Mouse (Mus musculus): Measurements from ENCODE around the gene Schip1. TPM values are rescaled to one million over a fixed set of nuclear protein-coding genes. Genes with fewer than 3 reads are reported as not detected.

Schip1 gene
- total and polyA plus RNA-seq, 2 experiments from 2014 or later, result 108 to 157 TPM

GRCm38 (mm10) chr3:68269251-68269650, 204.6 kb downstream of the Schip1 start:
- no peaks in the 10 kb centered on the region for H3K4me1 ChIP-seq (ENCODE audit: insufficient read depth, low read length)
- WGBS, result 91% methylated on average over 4 of the region's 4 CpGs

GRCm38 (mm10) chr3:68270246-68270645, 205.6 kb downstream of the Schip1 start:
- H3K27me3 ChIP-seq (ENCODE audit: insufficient read depth, low read length), result no peaks in the 10 kb centered on the region
- no peak overlapping the region for H3K4me3 ChIP-seq (ENCODE audit: low read depth, low read length)
- no peak for ATAC-seq (ENCODE audit: low FRiP score)
- no peaks in the 10 kb centered on the region for H3K9me3 ChIP-seq (ENCODE audit: low read length)
- DNase-seq (ENCODE audit: low spot score), result no peak
- no peak for TF ChIP-seq CTCF (IDR thresholded peaks at IDR 0.05)
- H3K4me2 ChIP-seq (ENCODE audit: low read depth, low read length, poor library complexity, severe bottlenecking), result no peak overlapping the region
- 80% methylated on average over 6 of the region's 6 CpGs for WGBS
- H3K4me1 ChIP-seq (ENCODE audit: insufficient read depth, low read length), result no peaks in the 10 kb centered on the region
- H3K27ac ChIP-seq (ENCODE audit: low read depth, low read length), result no peak overlapping the region
- H3K9ac ChIP-seq (replicated peaks; ENCODE audit: low read length, poor library complexity, severe bottlenecking), result no peak overlapping the region
- H3K36me3 ChIP-seq (ENCODE audit: insufficient read depth, low read length), result no peaks in the 10 kb centered on the region

More at GRCm38 (mm10) chr3:68269251-68269650, 204.6 kb downstream of the Schip1 start:
- DNase-seq (ENCODE audit: low spot score), result no peak
- H3K9me3 ChIP-seq (ENCODE audit: low read length), result no peaks in the 10 kb centered on the region
- H3K36me3 ChIP-seq (ENCODE audit: insufficient read depth, low read length), result no peaks in the 10 kb centered on the region
- TF ChIP-seq CTCF (IDR thresholded peaks at IDR 0.05), result no peak
- no peak overlapping the region for H3K9ac ChIP-seq (replicated peaks; ENCODE audit: low read length, poor library complexity, severe bottlenecking)
- no peak overlapping the region for H3K4me3 ChIP-seq (ENCODE audit: low read depth, low read length)
- ATAC-seq (ENCODE audit: low FRiP score), result no peak
- H3K27ac ChIP-seq (ENCODE audit: low read depth, low read length), result no peak overlapping the region
- no peak overlapping the region for H3K4me2 ChIP-seq (ENCODE audit: low read depth, low read length, poor library complexity, severe bottlenecking)
- H3K27me3 ChIP-seq (ENCODE audit: insufficient read depth, low read length), result no peaks in the 10 kb centered on the region

GRCm38 (mm10) chr3:68271457-68271856, 206.9 kb downstream of the Schip1 start:
- Histone ChIP-seq H3K27me3 (ENCODE audit: insufficient read depth, low read length) (no peaks in the 10 kb centered on the region), H3K9ac (replicated peaks; ENCODE audit: low read length, poor library complexity, severe bottlenecking) (no peak overlapping the region), H3K36me3 (ENCODE audit: insufficient read depth, low read length) (no peaks in the 10 kb centered on the region), H3K4me3 (ENCODE audit: low read depth, low read length) (no peak overlapping the region), H3K4me1 (ENCODE audit: insufficient read depth, low read length) (no peaks in the 10 kb centered on the region), H3K9me3 (ENCODE audit: low read length) (no peaks in the 10 kb centered on the region), H3K4me2 (ENCODE audit: low read depth, low read length, poor library complexity, severe bottlenecking) (no peak overlapping the region), H3K27ac (ENCODE audit: low read depth, low read length) (no peak overlapping the region)
- DNase-seq (ENCODE audit: low spot score) (no peak), ATAC-seq (ENCODE audit: low FRiP score) (no peak)
- TF ChIP-seq CTCF (IDR thresholded peaks at IDR 0.05), result no peak
- WGBS, result 41% methylated on average over 3 of the region's 3 CpGs

- WGBS, result 93% methylated on average over 3 of the region's 3 CpGs
- Histone ChIP-seq H3K9ac (replicated peaks; ENCODE audit: low read length, poor library complexity, severe bottlenecking) (no peak overlapping the region), H3K4me2 (ENCODE audit: low read depth, low read length, poor library complexity, severe bottlenecking) (no peak overlapping the region), H3K4me3 (ENCODE audit: low read depth, low read length) (no peak overlapping the region), H3K9me3 (ENCODE audit: low read length) (no peaks in the 10 kb centered on the region), H3K27me3 (ENCODE audit: insufficient read depth, low read length) (no peaks in the 10 kb centered on the region), H3K27ac (ENCODE audit: low read depth, low read length) (no peak overlapping the region), H3K36me3 (ENCODE audit: insufficient read depth, low read length) (no peaks in the 10 kb centered on the region), H3K4me1 (ENCODE audit: insufficient read depth, low read length) (no peaks in the 10 kb centered on the region)
- peak; percentile 42 for DNase-seq (ENCODE audit: low spot score)
- TF ChIP-seq CTCF (IDR thresholded peaks at IDR 0.05), result no peak
- ATAC-seq (ENCODE audit: low FRiP score), result no peak
These were observed 207.3 kb downstream of the Schip1 start for GRCm38 (mm10) chr3:68271881-68272280.

GRCm38 (mm10) chr3:68282844-68283594, 218.4 kb downstream of the Schip1 start:
- Histone ChIP-seq H3K4me1 (ENCODE audit: insufficient read depth, low read length) (no peaks in the 10 kb centered on the region), H3K4me2 (ENCODE audit: low read depth, low read length, poor library complexity, severe bottlenecking) (no peak overlapping the region), H3K27ac (ENCODE audit: low read depth, low read length) (no peak overlapping the region), H3K27me3 (ENCODE audit: insufficient read depth, low read length) (no peaks in the 10 kb centered on the region), H3K36me3 (ENCODE audit: insufficient read depth, low read length) (no peaks in the 10 kb centered on the region), H3K4me3 (ENCODE audit: low read depth, low read length) (no peak overlapping the region), H3K9me3 (ENCODE audit: low read length) (no peaks in the 10 kb centered on the region), H3K9ac (replicated peaks; ENCODE audit: low read length, poor library complexity, severe bottlenecking) (no peak overlapping the region)
- DNase-seq (ENCODE audit: low spot score) (peak; percentile 49), ATAC-seq (ENCODE audit: low FRiP score) (no peak)
- TF ChIP-seq CTCF (IDR thresholded peaks at IDR 0.05), result no peak
- 38% methylated on average over 7 of the region's 7 CpGs for WGBS

- Histone ChIP-seq H3K36me3 (ENCODE audit: insufficient read depth, low read length) (no peaks in the 10 kb centered on the region), H3K4me2 (ENCODE audit: low read depth, low read length, poor library complexity, severe bottlenecking) (no peak overlapping the region), H3K4me3 (ENCODE audit: low read depth, low read length) (no peak overlapping the region), H3K27me3 (ENCODE audit: insufficient read depth, low read length) (no peaks in the 10 kb centered on the region), H3K4me1 (ENCODE audit: insufficient read depth, low read length) (no peaks in the 10 kb centered on the region), H3K27ac (ENCODE audit: low read depth, low read length) (no peak overlapping the region), H3K9ac (replicated peaks; ENCODE audit: low read length, poor library complexity, severe bottlenecking) (no peak overlapping the region), H3K9me3 (ENCODE audit: low read length) (no peaks in the 10 kb centered on the region)
- 49% methylated on average over 10 of the region's 10 CpGs for WGBS
- DNase-seq (ENCODE audit: low spot score), result peak; percentile 33
- TF ChIP-seq CTCF (IDR thresholded peaks at IDR 0.05), result no peak
- no peak for ATAC-seq (ENCODE audit: low FRiP score)
These were observed 219.0 kb downstream of the Schip1 start for GRCm38 (mm10) chr3:68283595-68283991.
